Mouse (Mus musculus) MEL-GATA-1-ER (cell line): ENCODE measurements at regions not wholly inside any gene's neighbourhood (a gene's known extent, or its start where the extent isn't known, plus 50 kb on each side); places are given as distances from the start of the nearest gene placed in this dataset.
"Not testable (repeated sequence)": the region's sequence is repeated elsewhere in the genome, so short reads cannot be mapped to it uniquely, and the experiment has no call there.

Experiments used
- DNase-seq: peaks from one replicate; pipeline ENCODE4 v3.0.0-alpha.2; 2012; ENCODE audit warnings: low read depth; ENCODE audit errors: extremely low read depth

DNA sequence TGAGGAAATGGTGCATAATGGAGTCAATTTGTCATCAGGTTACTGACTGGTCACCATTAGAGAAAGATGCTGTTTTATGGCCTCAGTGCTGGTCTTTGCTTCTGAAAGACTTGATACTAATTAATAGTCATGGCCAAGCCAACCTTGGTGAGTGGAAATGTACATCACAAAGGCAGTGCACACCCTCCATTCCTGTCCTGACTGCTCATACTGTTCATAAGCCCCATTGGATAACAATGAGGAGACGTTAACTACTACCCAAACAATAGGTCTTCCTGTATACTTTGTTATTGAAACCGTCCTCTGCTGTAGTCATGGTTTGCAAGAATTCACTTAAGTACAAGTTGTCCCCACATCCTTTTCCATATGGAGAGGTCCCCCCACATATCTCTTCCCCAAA lies 605.8 kb upstream of the Slc35b3 start:
- no peak for DNase-seq

DNA sequence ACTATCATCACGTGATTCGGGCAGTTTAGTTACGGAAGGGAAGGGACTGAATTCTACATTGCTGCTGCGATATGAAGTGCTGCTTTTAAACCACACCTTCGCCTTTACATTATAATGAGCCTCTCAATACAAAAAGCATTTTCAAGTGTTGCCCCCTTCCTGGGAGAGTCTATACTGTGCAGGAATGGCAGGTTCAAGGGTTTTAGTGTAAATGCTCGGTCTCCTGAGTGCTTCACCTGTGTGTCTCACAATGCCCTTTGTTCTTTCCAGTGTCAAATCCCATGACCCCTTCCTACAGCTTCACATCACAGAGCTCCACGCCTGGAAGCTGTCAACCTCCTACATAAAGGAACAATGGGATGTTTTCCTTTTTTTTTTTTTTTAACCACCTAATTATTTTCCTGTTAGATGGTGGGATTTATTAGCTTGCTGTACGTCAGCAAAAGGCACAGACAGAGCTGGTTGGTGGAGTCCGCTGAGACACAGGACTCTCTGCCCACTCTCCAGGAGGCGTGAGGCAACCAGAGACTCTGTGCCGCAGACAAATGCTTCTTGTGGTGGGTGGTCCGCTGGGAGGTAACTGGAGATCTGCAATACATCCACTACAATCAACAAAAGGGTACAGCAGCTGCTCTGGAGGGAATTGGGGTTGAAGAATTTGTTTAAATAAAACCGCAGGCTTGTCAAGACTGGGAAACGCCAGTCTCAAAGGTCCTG lies 577.2 kb upstream of the Slc35b3 start:
- no peak for DNase-seq

DNA sequence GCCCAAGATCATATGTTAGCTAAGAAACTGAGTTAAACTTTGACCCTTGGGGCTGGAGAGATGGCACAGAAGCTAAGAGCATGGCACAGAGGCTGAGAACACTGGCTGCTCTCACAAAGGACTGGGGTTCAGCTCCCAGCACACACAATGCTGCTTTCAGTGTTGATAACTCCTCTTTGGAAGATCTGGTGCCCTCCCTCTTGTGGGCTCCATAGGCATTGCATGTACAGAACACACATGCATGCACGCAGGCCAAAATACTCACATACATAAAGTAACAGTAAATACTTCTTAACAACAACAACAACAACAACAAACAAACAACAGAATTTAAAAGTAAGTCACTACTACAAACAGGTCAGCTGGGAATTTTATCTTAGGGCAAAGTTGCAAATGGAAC lies 565.8 kb upstream of the Slc35b3 start:
- DNase-seq, result no peak

GRCm38 (mm10) chr13:39523856-39524301 lies 563.2 kb upstream of the Slc35b3 start:
- no peak for DNase-seq

DNA sequence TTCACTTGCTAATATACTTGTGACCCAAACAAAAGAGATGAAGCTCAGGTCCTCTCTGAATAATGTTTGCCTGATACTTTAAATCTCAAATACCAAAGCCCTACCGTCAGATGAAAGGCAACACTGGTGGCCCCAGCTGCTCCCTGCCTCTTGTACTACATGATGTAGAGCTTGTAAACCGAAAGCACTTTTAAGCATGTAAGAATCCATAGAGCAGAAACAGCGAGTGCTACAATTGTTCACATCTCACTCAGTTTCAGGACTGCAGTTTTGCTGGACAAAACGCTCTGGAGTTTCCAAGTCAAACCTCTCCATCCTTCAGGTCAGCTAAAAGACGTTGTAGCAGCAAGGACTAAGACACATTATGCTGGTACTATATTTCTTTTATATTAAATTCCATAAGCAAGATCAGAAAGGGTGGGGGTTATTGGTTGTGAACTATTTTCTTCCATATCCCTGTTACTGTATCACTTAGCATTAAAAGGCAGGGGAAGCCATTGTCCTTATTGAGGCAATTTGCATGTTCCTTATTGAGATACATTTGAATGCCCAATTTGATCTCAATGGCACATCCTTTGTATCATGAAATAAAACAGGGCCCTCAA lies 562.7 kb upstream of the Slc35b3 start:
- DNase-seq, result no peak

- no peak for DNase-seq
These were observed 560.2 kb upstream of the Slc35b3 start for GRCm38 (mm10) chr13:39520846-39521245.

DNA sequence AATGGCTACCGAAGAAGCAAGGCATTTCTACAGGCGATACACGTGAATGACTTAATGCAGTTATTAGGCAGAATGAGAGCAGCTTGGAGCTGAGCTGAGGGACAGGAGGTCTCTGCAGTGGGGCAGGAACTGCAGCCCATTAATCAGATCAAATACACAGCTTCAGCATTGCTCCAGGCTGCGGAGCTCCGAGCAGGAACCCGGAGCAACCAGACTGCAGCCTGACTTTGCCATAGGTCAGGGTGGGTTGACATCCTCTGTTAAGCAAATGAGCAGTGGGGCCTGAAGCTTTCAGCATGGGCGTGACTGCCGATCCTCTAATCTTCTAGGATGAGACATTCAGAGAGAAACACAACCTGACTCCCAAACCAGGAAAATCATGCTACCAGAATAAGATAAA lies 555.4 kb upstream of the Slc35b3 start:
- no peak for DNase-seq

- DNase-seq, result no peak
These were observed 529.1 kb upstream of the Slc35b3 start for GRCm38 (mm10) chr13:39489806-39490205.

GRCm38 (mm10) chr13:39472621-39473020 lies 511.9 kb upstream of the Slc35b3 start:
- DNase-seq, result no peak

DNA sequence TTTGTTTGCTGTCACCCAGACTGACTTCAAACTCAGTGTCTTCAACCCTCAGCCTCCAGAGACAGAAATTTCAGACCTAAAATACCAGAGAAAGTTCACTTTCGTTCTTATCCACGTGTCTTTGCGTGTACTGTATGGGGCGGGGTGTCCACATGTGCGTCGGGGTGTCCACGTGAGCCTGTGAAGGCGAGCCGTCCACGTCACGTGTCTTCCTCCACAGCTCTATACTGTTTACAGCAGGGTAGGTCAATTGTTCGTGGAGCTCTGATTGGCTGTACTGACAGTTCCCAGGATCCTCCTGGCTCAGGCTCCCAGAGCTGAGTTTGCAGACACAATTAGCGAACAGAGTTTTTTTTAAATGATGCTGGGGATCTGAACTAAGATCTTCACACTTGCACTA lies 481.1 kb upstream of the Slc35b3 start:
- no peak for DNase-seq

- no peak for DNase-seq
These were observed 480.2 kb upstream of the Slc35b3 start for GRCm38 (mm10) chr13:39440907-39441306.

DNA sequence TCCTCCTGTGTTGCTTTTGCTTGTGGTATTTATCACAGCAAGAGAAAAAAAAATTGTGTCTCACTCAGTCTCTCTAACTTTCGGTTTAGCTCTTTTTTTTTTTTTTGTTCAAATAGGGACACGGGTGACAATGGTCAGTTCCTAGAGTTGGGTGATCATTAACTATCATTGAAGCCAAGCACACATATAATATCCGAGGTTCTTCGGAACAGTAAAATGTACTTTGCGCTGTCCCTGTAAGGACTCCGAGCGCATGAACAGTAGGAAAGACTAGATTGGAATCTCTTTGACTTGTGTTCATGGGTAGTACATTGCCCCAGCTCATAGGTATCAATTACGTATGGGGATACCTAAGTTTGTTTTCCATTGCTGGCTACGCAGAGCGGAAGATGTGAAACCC lies 479.7 kb upstream of the Slc35b3 start:
- no peak for DNase-seq

- no peak for DNase-seq
These were observed 467.3 kb upstream of the Slc35b3 start for GRCm38 (mm10) chr13:39427996-39428395.

DNA sequence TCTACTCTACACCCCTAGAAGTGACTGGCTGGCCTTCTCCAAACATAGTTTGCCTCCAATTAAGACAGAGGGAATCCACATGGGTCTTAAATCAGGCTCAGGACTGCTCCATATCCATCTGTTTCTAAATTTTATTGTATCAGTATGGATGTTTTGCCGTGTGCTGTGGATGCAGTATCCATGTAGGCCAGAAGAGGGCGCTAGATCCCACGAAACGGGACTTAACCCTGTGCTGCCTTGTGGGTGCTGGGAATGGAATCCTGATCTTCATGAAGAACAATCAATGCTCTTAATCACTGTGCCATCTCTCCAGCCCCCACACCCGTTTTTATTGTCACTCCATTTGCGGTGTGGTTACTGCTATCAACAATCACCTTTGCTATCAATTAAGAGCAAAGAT lies 465.3 kb upstream of the Slc35b3 start:
- no peak for DNase-seq

DNA sequence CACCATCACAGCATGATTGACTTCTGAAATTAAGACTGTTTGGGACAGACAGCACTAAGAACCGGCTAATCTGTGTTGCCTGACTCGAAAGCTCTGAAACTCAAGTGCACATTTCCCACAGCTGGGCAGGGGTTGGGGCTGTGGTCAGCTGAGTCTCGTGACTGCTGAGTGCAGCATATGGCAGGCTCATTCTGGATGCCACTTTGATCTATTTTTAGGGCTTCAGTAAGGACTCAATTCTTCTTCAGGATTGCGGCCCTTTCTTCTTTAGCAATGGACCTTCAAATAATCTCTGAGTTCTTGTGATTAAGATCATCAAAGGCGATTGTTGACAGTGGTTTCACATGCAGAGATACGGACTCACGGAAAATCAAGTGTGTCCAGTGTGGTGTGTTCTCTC lies 457.5 kb upstream of the Slc35b3 start:
- DNase-seq, result no peak

GRCm38 (mm10) chr13:39411471-39412251 lies 451.0 kb upstream of the Slc35b3 start:
- DNase-seq, result no peak

DNA sequence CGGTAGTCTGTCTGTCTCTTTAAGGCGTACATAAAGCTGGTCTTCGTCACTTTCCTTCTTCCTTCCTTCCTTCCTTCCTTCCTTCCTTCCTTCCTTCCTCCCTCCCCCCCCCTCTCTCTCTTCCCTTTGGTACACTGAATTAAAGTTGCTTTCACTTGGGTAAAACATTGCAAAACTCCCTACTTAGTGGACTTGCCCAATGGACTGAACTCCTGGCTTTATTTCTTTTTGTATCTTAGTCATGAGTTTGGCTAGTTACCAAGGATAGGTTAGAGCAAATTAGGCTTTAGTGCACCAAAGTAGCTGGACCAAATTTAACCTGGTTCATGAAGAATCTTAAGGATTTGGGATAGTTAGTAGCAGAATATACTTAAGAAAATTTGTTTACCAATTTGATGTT lies 431.9 kb upstream of the Slc35b3 start:
- DNase-seq, result no peak

- not testable (repeated sequence) for DNase-seq
These were observed 431.5 kb upstream of the Slc35b3 start for GRCm38 (mm10) chr13:39392151-39392550.

GRCm38 (mm10) chr13:39376677-39377076 lies 416.0 kb upstream of the Slc35b3 start:
- DNase-seq, result no peak

DNA sequence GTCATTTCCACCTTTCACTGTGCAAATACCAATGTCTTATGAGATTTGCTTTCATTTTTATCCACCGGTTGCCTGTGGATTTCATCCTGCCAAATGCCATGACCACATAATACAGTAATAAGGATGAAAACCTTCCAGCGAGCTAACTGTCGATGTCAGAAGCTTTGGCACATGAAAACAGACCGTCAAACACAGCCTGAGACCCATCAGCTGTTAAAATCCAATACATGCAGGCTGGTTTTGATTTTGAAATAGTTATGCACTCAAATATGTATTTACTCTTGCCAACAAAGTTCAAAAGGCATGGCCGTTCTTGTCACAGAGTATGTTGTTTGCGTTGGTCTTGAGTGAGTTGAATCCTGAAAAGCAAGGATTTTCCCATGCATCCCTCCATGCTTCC lies 415.6 kb upstream of the Slc35b3 start:
- no peak for DNase-seq

- DNase-seq, result no peak
These were observed 411.9 kb upstream of the Slc35b3 start for GRCm38 (mm10) chr13:39372565-39372964.

DNA sequence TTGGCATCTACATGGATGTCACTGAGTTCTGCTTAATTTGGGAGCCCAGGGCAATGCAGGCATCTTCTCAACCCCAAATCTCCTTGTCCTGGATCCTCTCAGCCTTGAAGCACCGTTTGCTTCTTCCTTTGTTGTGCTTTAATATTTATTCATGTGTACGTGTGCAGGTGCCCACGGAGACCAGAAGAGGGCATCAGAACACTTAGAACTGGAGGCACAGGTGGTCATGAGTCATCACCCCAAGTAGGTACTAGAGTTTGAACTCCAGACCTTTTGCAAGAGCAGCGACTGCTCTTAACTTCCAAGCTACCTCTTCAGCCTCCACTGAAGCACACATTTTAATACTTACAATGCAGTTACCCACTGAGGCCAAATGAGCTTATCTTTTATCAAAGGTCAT lies 403.0 kb upstream of the Slc35b3 start:
- DNase-seq, result no peak
